In the genomic region with DNA sequence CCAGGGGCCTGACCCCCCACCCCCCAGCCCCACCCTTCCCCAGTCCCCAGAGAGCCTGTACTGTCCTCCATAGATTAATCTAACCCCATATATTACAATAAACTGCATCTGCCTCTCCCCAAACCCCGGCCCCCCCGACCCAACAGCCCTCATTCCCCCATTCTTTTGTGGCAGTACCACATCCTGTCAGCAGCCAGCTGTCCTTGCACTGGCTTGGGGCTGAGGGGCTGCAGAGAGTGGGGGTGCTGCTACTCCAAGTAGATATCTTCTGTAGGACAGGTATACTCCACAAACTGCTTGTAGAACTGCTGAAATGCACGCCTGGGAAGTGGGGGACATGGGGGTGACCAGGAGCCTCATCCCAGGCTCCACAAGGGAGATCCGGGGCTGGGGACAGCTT, we compare ENCODE assay signal across 21 mouse cellular contexts.
"Had no signal": no experiment of that assay in that cellular context is flagged by ENCODE, and none has a peak within 500 bp of the region (broad histone marks: within the 10 kb centered on the region; RNA-seq: fewer than 3 reads in every experiment).

No protein-coding gene starts in this region.

- H3K4me3 ChIP-seq: layer of hippocampus, adult 2 months; limb, embryonic 10.5 days; limb, embryonic 13.5 days; liver, embryonic 12.5 days; liver, embryonic 15.5 days; lung, embryonic 15.5 days; megakaryocyte, embryonic 14.5 days had no signal

- H3K27ac ChIP-seq: hindbrain, postnatal 0 days; limb, embryonic 10.5 days; limb, embryonic 13.5 days; liver, embryonic 12.5 days; liver, embryonic 15.5 days; lung, embryonic 15.5 days; stomach, postnatal 0 days had no signal

- H3K27me3 ChIP-seq: limb, embryonic 13.5 days; lung, embryonic 15.5 days had no signal

- DNase-seq: kidney, adult 18-20 months; kidney, adult 9 months; kidney, postnatal 14 days; kidney, postnatal 4 days; layer of hippocampus, adult 9-11 months; lung, adult 18-20 months; lung, postnatal 10 days; lung, postnatal 36 days; midbrain, embryonic 14.5 days; right cerebral cortex, adult 18-20 months; right cerebral cortex, postnatal 14 days; right cerebral cortex, postnatal 4 days had no signal
